Mouse (Mus musculus) liver, adult 2 months (tissue): ENCODE data around the gene Trim17. TPM values are rescaled to one million over a fixed set of nuclear protein-coding genes. Genes with fewer than 3 reads are reported as not detected.

Source experiments
- DNase-seq: peaks from one replicate; pipeline ENCODE4 v3.0.0-alpha.2; 2011; ENCODE audit warnings: low read depth, low spot score; ENCODE audit errors: extremely low read depth
- H3K27ac ChIP-seq: fragments of 200-500 bp; replicated peaks from 2 replicates; pipeline ENCODE4 v1.5.1; 2012; ENCODE audit warnings: low read depth, mild to moderate bottlenecking, control low read depth, inconsistent platforms, low read length; ENCODE audit not compliant: insufficient read depth
- H3K27me3 ChIP-seq: fragments of 200-500 bp; 2 replicates; pipeline ENCODE4 v1.6.1; 2012; ENCODE audit warnings: mild to moderate bottlenecking, moderate library complexity, low read length, inconsistent platforms; ENCODE audit not compliant: control insufficient read depth, insufficient read depth
- H3K36me3 ChIP-seq: fragments of 200-500 bp; 2 replicates; pipeline ENCODE4 v1.6.1; 2012; ENCODE audit warnings: low read length, inconsistent platforms; ENCODE audit not compliant: control insufficient read depth, insufficient read depth
- H3K4me1 ChIP-seq: fragments of 200-500 bp; 2 replicates; pipeline ENCODE4 v1.6.1; 2011; ENCODE audit warnings: low read length; ENCODE audit not compliant: control insufficient read depth, insufficient read depth
- H3K4me3 ChIP-seq: fragments of 200-500 bp; 2 replicates; pipeline ENCODE4 v1.5.1; 2011; ENCODE audit warnings: low read depth, mild to moderate bottlenecking, control low read depth, low read length, moderate library complexity; ENCODE audit not compliant: insufficient read depth
- H3K79me2 ChIP-seq: fragments of 200-500 bp; 2 replicates; pipeline ENCODE4 v1.6.1; 2012; ENCODE audit warnings: inconsistent platforms, mild to moderate bottlenecking, low read length, moderate library complexity; ENCODE audit not compliant: control insufficient read depth, insufficient read depth
- H3K9ac ChIP-seq: fragments of 200-500 bp; 2 replicates; pipeline ENCODE4 v1.6.1; 2012; ENCODE audit warnings: low read depth, mild to moderate bottlenecking, control low read depth, inconsistent platforms, low read length
- CTCF ChIP-seq: fragments of 200-500 bp; IDR thresholded peaks from 2 replicates; pipeline ENCODE4 v1.5.1; 2011; ENCODE audit warnings: low read depth, low read length, control low read depth
- POLR2A ChIP-seq: fragments of 200-500 bp; IDR thresholded peaks from 2 replicates; pipeline ENCODE4 v1.6.1; 2011; ENCODE audit warnings: low read length, control low read depth; ENCODE audit not compliant: insufficient read depth; ENCODE audit errors: extremely low read depth
- WGBS: fragments of 180-500 bp; shearing (Covaris S2); methylation state at CpG from one replicate; pipeline ENCODE4 v1.1.7; 2018; 5-methylcytosine and 5-hydroxymethylcytosine counted together
- polyA plus RNA-seq: library from polyadenylated mRNA; depleted of rRNA; stranded (reverse); fragments of >200 nt; gene quantifications from 2 replicates; pipeline ENCODE4 v1.2.3, GENCODE M21; 2012
- total RNA-seq: library from RNA; depleted of rRNA; stranded (reverse); fragments of >200 nt; gene quantifications from 2 replicates; pipeline ENCODE4 v1.2.3, GENCODE M21; 2014

Gene Trim17
- total and polyA plus RNA-seq, 2 experiments = under 0.01 to 0.04 TPM

DNA sequence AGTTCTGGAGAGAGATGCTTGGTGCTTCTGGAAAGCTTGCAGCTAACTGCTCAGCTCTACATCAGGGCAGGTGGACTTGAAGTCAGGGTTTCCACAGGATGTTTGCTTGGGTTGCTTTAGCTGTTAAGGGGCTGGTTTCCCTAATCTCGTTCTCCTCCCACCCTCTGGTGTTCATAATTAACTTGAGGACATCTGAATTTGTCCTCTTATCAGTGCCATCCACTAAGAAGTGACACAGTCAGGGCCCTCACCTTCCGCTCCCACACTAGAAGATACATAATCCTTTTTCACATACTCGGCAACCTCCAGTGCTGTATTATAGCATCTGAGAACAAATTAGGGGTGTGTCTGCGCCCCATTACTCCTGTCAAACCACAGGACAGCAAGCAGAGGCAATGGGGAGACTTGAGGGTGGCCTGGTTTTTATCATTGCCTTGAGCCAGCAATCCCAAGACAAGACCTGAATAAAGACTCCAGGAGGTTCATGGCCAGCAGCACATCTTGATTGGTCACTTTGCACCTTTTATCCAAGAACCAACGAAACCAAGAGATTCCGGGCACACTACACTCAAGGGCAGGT lies 38.7 kb downstream of the Trim17 start:
- WGBS = 65% methylated on average over 6 of the region's 6 CpGs
- Histone ChIP-seq H3K4me1 (peaks cover 1% of the 10 kb centered on the region), H3K36me3 (peaks cover 12% of the 10 kb centered on the region; the same call in 1 of the 2 replicates), H3K27me3 (peaks cover 2% of the 10 kb centered on the region; the same call in 1 of the 2 replicates), H3K4me3 (no peak overlapping the region), H3K79me2 (no peaks in the 10 kb centered on the region), H3K27ac (no peak overlapping the region), H3K9ac (no peak overlapping the region)
- DNase-seq = no peak
- TF ChIP-seq CTCF = no peak
- no peak for TF ChIP-seq POLR2A

DNA sequence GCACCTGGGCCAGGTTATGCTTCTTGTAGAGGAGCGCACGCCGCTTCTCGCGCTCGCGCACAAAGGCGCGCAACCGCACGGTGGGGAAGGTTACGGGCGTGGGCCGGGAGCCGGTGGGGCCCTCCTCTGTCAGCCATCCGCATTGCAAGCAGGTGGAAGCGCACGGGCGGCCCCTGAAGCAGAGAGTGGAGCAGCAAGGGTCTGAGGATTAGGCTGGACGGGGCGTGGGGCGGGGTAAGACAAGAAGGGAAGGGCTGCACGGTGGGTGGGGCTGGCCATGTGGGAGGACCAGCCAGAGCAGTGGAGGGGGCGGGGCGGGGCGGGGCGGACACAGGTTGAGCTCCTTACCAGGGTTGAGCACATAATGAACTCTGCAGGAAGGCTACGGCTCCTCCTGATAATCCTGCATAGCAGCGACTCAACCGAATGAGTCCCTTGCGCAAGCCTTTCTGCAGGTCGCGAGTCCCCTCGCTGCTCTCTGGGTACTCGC lies 39.9 kb downstream of the Trim17 start:
- WGBS = 3% methylated on average over 35 of the region's 35 CpGs
- TF ChIP-seq CTCF = peak; percentile 15; the same call in 1 of the 2 replicates
- no peak for TF ChIP-seq POLR2A
- Histone ChIP-seq H3K27ac (no peak overlapping the region), H3K9ac (peak overlapping the region; percentile 49), H3K36me3 (peaks cover 1% of the 10 kb centered on the region; the same call in 1 of the 2 replicates), H3K27me3 (peaks cover 2% of the 10 kb centered on the region; the same call in 1 of the 2 replicates), H3K79me2 (no peaks in the 10 kb centered on the region), H3K4me3 (peak overlapping the region; percentile 40; the same call in 1 of the 2 replicates), H3K4me1 (peaks cover 1% of the 10 kb centered on the region)
- DNase-seq = peak; percentile 27

- DNase-seq = no peak
- no peak overlapping the region for H3K27ac ChIP-seq
- H3K79me2 ChIP-seq = no peaks in the 10 kb centered on the region
- TF ChIP-seq CTCF (no peak), POLR2A (no peak)
- H3K4me1 ChIP-seq = peaks cover 1% of the 10 kb centered on the region
- H3K36me3 ChIP-seq = no peaks in the 10 kb centered on the region
- H3K4me3 ChIP-seq = no peak overlapping the region
- 75% methylated on average over 9 of the region's 9 CpGs for WGBS
- H3K9ac ChIP-seq = no peak overlapping the region
- H3K27me3 ChIP-seq = peaks cover 2% of the 10 kb centered on the region; the same call in 1 of the 2 replicates
Measured at GRCm38 (mm10) chr11:58995061-58995806, 40.7 kb downstream of the Trim17 start.

GRCm38 (mm10) chr11:58995807-58996370 lies 41.4 kb downstream of the Trim17 start:
- no peak overlapping the region for H3K4me3 ChIP-seq
- DNase-seq = no peak
- H3K27ac ChIP-seq = no peak overlapping the region
- peaks cover 2% of the 10 kb centered on the region; the same call in 1 of the 2 replicates for H3K27me3 ChIP-seq
- peaks cover 1% of the 10 kb centered on the region for H3K4me1 ChIP-seq
- H3K79me2 ChIP-seq = no peaks in the 10 kb centered on the region
- TF ChIP-seq CTCF = no peak
- no peak for TF ChIP-seq POLR2A
- WGBS = 51% methylated on average over 12 of the region's 12 CpGs
- H3K36me3 ChIP-seq = no peaks in the 10 kb centered on the region
- H3K9ac ChIP-seq = no peak overlapping the region

DNA sequence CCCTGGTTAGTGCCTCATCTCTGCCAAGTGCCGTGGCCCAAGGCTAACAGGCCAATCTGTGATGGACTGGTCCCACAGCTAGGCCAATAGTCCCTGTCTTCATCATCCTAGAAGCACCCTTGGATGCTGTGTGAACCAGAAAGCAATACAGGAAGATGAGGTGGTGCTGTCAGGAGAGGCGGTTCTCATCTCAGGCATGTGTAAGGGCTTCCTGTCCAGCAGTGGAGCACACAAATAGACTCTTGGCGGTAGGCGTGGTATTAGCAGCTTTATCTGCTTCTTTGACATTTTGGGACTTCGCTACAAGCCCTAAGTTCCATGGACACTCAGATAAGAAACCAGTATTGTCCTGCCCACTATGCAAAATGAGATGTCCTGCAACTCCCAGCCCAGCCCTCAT lies 43.1 kb downstream of the Trim17 start:
- 77% methylated on average over 5 of the region's 5 CpGs for WGBS
- H3K36me3 ChIP-seq = no peaks in the 10 kb centered on the region
- no peaks in the 10 kb centered on the region for H3K79me2 ChIP-seq
- no peak overlapping the region for H3K27ac ChIP-seq
- H3K27me3 ChIP-seq = peaks cover 2% of the 10 kb centered on the region; the same call in 1 of the 2 replicates
- H3K9ac ChIP-seq = no peak overlapping the region
- H3K4me1 ChIP-seq = peaks cover 1% of the 10 kb centered on the region
- no peak overlapping the region for H3K4me3 ChIP-seq
- TF ChIP-seq CTCF = no peak
- no peak for DNase-seq

GRCm38 (mm10) chr11:58999158-58999557 lies 44.7 kb downstream of the Trim17 start:
- WGBS = 62% methylated on average over 11 of the region's 11 CpGs
- TF ChIP-seq POLR2A = no peak
- TF ChIP-seq CTCF = no peak
- Histone ChIP-seq H3K27me3 (peaks cover 2% of the 10 kb centered on the region; the same call in 1 of the 2 replicates), H3K79me2 (no peaks in the 10 kb centered on the region), H3K4me3 (no peak overlapping the region), H3K36me3 (no peaks in the 10 kb centered on the region), H3K27ac (no peak overlapping the region), H3K9ac (no peak overlapping the region), H3K4me1 (peaks cover under 1% of the 10 kb centered on the region)
- DNase-seq = no peak
